Mouse (Mus musculus) spleen, adult 2 months (tissue): ENCODE measurements around the gene Vars. TPM values are rescaled to one million over a fixed set of nuclear protein-coding genes. Genes with fewer than 3 reads are reported as not detected.
A peak's percentile ranks its signal among the peaks of the same experiment; 100 is the strongest.

ENCODE experiments used
- DNase-seq, 2 experiments: peaks; one replicate each; pipeline versions ENCODE4 v3.0.0 to v3.0.0-alpha.2; 2012 to 2021; ENCODE audit warnings: low spot score in 2 of 2, low read depth in 1 of 2
- H3K27ac ChIP-seq: fragments of 200-500 bp; 2 replicates; pipeline ENCODE4 v1.5.1; 2012; ENCODE audit warnings: low read length, inconsistent platforms; ENCODE audit not compliant: insufficient read depth
- H3K27me3 ChIP-seq: fragments of 200-500 bp; 2 replicates; pipeline ENCODE4 v1.6.1; 2012; ENCODE audit warnings: mild to moderate bottlenecking, moderate library complexity, low read length, inconsistent platforms; ENCODE audit not compliant: control insufficient read depth, insufficient read depth
- H3K36me3 ChIP-seq: fragments of 200-500 bp; 2 replicates; pipeline ENCODE4 v1.6.1; 2012; ENCODE audit warnings: mild to moderate bottlenecking, low read length, inconsistent platforms; ENCODE audit not compliant: control insufficient read depth, insufficient read depth
- H3K4me1 ChIP-seq: fragments of 200-500 bp; 2 replicates; pipeline ENCODE4 v1.6.1; 2011; ENCODE audit warnings: inconsistent platforms; ENCODE audit not compliant: control insufficient read depth, insufficient read depth, insufficient read length
- H3K4me3 ChIP-seq: fragments of 200-500 bp; 2 replicates; pipeline ENCODE4 v1.5.1; 2011; ENCODE audit warnings: mild to moderate bottlenecking, inconsistent platforms; ENCODE audit not compliant: insufficient read depth, insufficient read length; ENCODE audit errors: extremely low read depth
- CTCF ChIP-seq: fragments of 200-500 bp; IDR thresholded peaks from 2 replicates; pipeline ENCODE4 v1.5.1; 2011; ENCODE audit warnings: mild to moderate bottlenecking, inconsistent platforms; ENCODE audit not compliant: insufficient read depth, insufficient read length, insufficient replicate concordance; ENCODE audit errors: extremely low read depth
- POLR2A ChIP-seq: fragments of 200-500 bp; IDR thresholded peaks from 2 replicates; pipeline ENCODE4 v1.6.1; 2011; ENCODE audit warnings: low read depth, low read length, inconsistent platforms
- WGBS: fragments of 180-500 bp; shearing (Covaris S2); methylation state at CpG from one replicate; pipeline ENCODE4 v1.1.7; 2018; 5-methylcytosine and 5-hydroxymethylcytosine counted together
- polyA plus RNA-seq: library from polyadenylated mRNA; depleted of rRNA; stranded (reverse); fragments of >200 nt; gene quantifications from 2 replicates; pipeline ENCODE4 v1.2.3, GENCODE M21; 2012

The Vars gene
- polyA plus RNA-seq, 1 experiment = 489 TPM

DNA sequence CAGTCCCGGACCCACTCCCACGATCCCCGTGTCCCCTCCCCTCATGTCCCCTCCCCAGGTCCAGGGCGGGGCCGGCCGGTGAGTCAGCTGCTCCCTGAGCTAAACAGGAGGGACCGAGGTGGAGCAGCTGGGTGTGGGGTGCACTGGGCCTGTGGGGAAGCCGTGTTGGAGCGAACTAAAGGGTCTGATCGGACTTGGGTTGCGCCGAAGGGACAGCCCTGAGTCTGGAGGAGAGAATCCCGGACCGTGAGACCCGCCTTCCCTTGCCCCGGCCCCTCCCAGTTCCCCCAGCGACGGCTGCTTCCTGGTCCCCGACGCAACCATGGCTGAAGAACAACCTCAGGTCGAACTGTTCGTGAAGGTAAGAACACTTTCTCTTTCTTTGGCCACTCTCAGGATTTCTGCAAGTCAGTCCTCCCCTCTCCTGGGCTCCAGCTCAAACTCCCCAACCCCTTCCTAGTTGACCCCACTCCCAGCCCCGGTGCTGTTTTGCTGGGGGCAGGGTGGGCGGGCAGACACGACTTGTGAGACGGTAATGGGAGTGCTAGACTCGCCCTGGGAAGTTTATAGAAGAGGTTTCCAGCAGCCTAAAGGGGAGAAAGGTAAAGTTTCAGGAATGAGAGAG, 49.5 kb downstream of the Vars start:
- peaks cover 26% of the 10 kb centered on the region for H3K4me1 ChIP-seq
- peak in 1 of 2 experiments; percentile 80 for DNase-seq
- peak overlapping the region; percentile 98 for H3K27ac ChIP-seq
- WGBS = under 1% methylated on average over 27 of the region's 27 CpGs
- H3K4me3 ChIP-seq = peak overlapping the region; percentile 74
- no peaks in the 10 kb centered on the region for H3K27me3 ChIP-seq
- H3K36me3 ChIP-seq = peaks cover 21% of the 10 kb centered on the region
- no peak for TF ChIP-seq CTCF
- peak; percentile 70 for TF ChIP-seq POLR2A

DNA sequence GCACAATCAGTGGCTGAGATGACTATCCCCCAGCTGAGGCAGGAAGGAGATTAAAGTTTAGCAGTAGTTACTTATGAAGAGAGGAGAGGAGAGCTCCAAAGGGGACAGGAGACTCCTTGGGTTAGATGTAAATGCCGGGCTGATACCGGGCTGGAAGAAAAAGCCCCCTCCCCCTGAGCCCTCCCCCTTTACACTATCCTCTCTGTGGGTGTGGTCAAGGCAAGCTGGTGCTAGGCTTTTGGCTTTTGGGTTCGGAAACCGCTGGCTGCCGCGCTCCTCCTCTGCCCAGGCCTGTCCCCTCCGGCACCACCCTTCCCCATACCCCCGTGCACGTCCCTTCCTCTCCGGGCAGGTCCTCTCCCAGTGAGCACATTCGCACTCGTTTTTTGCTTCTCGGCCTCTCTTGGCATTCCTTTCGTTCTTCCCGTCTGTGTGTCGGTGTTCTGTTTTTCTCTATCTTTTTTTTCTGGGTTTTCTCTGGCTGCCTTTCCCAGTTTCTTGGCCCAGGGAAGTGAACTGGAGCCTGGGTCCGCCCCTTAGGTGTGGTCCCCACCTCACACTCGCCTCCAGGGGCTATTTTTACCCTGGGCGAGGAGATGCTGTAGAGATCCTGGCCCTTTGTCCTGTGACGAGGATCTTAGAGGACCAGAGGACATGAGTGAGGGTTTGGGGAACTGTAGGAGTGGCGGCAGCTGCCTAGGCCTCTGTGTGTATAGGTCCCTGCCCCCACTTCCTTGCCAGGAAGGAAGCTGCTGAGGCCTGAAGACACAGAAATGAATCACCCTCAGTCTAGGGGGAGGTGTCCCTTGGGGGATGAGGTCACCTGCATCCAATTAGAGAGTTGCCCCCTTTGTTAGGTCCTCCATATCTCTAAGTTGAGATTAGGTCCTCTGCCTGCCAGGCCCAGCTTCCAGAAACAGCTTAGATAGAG, 50.6 kb downstream of the Vars start:
- Histone ChIP-seq H3K36me3 (peaks cover 29% of the 10 kb centered on the region), H3K27me3 (no peaks in the 10 kb centered on the region), H3K4me1 (peaks cover 26% of the 10 kb centered on the region), H3K27ac (peak overlapping the region; percentile 98), H3K4me3 (peak overlapping the region; percentile 74)
- under 1% methylated on average over 21 of the region's 21 CpGs for WGBS
- TF ChIP-seq POLR2A = peak; percentile 95
- TF ChIP-seq CTCF = no peak
- DNase-seq = peak; percentile 74 to 82

DNA sequence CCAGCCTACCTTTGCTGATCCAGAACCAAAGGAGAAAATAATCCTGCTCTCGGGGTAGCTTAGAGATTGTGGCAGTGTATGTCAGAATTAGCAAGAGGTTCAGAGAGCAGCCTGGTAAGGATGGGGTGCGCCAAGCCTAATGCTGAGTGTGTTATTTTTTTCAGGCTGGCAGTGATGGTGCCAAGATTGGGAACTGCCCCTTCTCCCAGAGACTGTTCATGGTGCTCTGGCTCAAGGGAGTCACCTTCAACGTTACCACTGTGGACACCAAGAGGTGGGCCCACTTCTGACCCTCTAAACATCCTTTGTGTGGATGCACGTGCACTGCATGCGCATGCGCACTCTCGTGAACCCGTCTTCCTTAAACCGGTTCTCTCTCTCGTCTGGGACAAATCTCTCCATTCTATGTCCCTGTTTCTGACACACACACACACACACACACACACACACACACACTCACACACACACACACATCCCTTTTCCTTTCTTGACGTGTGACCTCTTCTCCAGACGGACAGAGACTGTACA, 51.5 kb downstream of the Vars start:
- WGBS = 81% methylated on average over 12 of the region's 12 CpGs
- H3K36me3 ChIP-seq = peaks cover 31% of the 10 kb centered on the region
- H3K27me3 ChIP-seq = no peaks in the 10 kb centered on the region
- TF ChIP-seq CTCF (no peak), POLR2A (no peak)
- H3K4me1 ChIP-seq = peaks cover 26% of the 10 kb centered on the region
- peak overlapping the region; percentile 74 for H3K4me3 ChIP-seq
- peak overlapping the region; percentile 98 for H3K27ac ChIP-seq
- DNase-seq = no peak

DNA sequence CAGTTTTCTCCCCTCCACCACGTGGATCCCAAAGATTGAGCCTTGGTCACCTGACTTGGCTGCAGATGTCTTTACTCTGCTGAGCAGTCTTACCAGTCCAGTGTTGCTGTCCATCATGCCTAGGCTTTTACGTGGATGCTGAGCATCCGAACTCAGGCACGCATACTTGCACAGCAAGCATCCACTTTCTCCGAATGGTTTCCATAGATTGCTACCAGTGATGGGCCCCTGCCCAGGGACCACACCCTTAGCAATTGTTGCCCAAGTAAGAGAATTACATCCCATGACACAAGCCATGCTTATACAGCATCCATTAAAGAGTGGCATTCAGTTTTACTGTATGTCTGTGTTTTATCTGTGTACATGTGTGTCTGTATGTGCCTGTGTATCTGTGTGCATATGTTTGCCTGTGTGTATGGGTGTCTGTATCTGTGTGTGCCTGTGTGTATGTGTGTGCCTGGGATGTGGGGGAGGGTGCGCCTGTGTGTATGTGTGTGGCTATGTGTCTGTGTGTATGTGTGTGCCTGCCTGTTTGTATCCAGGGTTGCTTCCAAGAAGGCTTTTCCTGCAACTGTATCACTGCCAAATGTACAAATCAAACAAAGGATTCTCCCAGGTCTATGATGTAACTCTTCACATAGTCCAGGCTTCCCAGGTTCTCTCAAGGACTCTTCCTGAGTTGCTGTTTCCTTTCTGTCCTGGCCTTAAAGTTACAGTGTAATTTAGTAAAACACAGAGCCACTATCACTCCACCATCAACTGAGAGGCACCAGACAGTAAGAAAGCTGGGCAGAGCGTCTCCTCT, 55.1 kb downstream of the Vars start:
- peaks cover 15% of the 10 kb centered on the region for H3K4me1 ChIP-seq
- no peak for DNase-seq
- peaks cover 34% of the 10 kb centered on the region for H3K36me3 ChIP-seq
- H3K27ac ChIP-seq = peak overlapping the region; percentile 38; the same call in 1 of the 2 replicates
- TF ChIP-seq POLR2A = no peak
- TF ChIP-seq CTCF = no peak
- H3K4me3 ChIP-seq = no peak overlapping the region
- WGBS = 89% methylated on average over 7 of the region's 7 CpGs
- H3K27me3 ChIP-seq = no peaks in the 10 kb centered on the region

DNA sequence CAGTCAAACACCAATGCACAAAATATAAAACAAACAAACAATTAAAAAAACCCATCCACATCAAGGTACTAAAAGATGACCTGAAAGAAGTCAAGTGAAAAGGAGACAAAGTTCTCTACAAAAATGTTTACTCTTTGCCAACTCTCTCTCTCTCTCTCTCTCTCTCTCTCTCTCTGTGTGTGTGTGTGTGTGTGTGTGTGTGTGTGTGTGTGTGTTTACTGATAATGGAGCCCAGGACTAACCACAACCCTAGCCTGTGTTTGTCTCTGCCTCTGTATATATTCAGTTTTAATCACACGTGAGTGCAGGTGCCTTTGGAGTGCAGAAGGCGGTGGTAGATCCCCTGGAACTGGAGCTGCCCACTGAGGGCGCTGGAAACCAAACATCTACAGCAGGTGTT, 56.3 kb downstream of the Vars start:
- Histone ChIP-seq H3K4me1 (peaks cover 13% of the 10 kb centered on the region; the same call in 1 of the 2 replicates), H3K36me3 (peaks cover 34% of the 10 kb centered on the region), H3K27me3 (no peaks in the 10 kb centered on the region), H3K4me3 (no peak overlapping the region), H3K27ac (no peak overlapping the region)
- TF ChIP-seq POLR2A = no peak
- no peak for TF ChIP-seq CTCF
- DNase-seq = no peak
- WGBS = 69% methylated on average over 3 of the region's 3 CpGs

DNA sequence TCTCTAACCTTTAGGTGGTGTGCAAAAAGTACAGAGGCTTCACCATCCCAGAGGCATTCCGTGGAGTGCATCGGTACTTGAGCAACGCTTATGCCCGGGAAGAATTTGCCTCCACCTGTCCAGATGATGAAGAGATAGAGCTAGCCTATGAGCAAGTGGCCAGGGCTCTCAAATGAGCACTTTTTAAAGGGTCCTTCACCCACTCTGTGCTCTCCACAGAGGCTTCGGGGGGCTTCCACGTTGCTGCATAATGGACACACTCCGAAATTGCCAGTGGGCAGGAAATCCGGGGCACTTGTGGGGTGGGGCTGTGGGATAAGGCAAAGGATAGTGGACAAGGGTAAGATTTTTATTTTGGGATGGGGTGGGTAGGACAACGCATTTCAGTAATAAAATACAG, 57.5 kb downstream of the Vars start:
- H3K4me1 ChIP-seq = peaks cover 7% of the 10 kb centered on the region; the same call in 1 of the 2 replicates
- H3K4me3 ChIP-seq = no peak overlapping the region
- 81% methylated on average over 9 of the region's 9 CpGs for WGBS
- DNase-seq = no peak
- H3K27me3 ChIP-seq = no peaks in the 10 kb centered on the region
- no peak for TF ChIP-seq POLR2A
- no peak for TF ChIP-seq CTCF
- no peak overlapping the region for H3K27ac ChIP-seq
- peaks cover 26% of the 10 kb centered on the region for H3K36me3 ChIP-seq
